Mouse (Mus musculus) kidney, adult 2 months (tissue): ENCODE measurements around the gene Esr1.

Experiments
- CTCF ChIP-seq: fragments of 200-500 bp; conservative IDR thresholded peaks from 2 replicates; pipeline ENCODE4 v1.5.1; 2011; ENCODE audit warnings: low read depth, mild to moderate bottlenecking, control low read depth, low read length, moderate library complexity, mixed read lengths; ENCODE audit not compliant: insufficient read depth, insufficient read length
- POLR2A ChIP-seq: fragments of 200-500 bp; IDR thresholded peaks from one replicate; pipeline ENCODE4 v1.6.1; 2011; ENCODE audit warnings: low read depth, low read length, control low read depth

- TF ChIP-seq CTCF (no peak), POLR2A (no peak)
Measured at GRCm38 (mm10) chr10:4996592-4996991, 385.2 kb downstream of the Esr1 start.
